Mouse (Mus musculus) lung, postnatal 10 days (tissue): ENCODE measurements at regions not wholly inside any gene's neighbourhood (a gene's known extent, or its start where the extent isn't known, plus 50 kb on each side); places are given as distances from the start of the nearest gene placed in this dataset.

Experiments
- DNase-seq: peaks from one replicate; pipeline ENCODE4 v3.0.0; 2021

- DNase-seq: no peak
These were observed 151.7 kb upstream of the Gorab start for GRCm38 (mm10) chr1:163555185-163555584.

GRCm38 (mm10) chr1:163538776-163539492 is 135.5 kb upstream of the Gorab start:
- no peak for DNase-seq

- no peak for DNase-seq
These were observed 127.1 kb upstream of the Gorab start for GRCm38 (mm10) chr1:163530563-163530962.

- DNase-seq: no peak
These were observed 114.5 kb upstream of the Gorab start for GRCm38 (mm10) chr1:163517966-163518365.

GRCm38 (mm10) chr1:163512847-163513246 is 109.4 kb upstream of the Gorab start:
- DNase-seq: no peak

GRCm38 (mm10) chr1:163512008-163512407 is 108.5 kb upstream of the Gorab start:
- no peak for DNase-seq

- no peak for DNase-seq
These were observed 101.6 kb upstream of the Gorab start for GRCm38 (mm10) chr1:163505035-163505434.

- DNase-seq: no peak
These were observed 99.1 kb upstream of the Gorab start for GRCm38 (mm10) chr1:163502557-163502956.

- no peak for DNase-seq
These were observed 95.0 kb upstream of the Gorab start for GRCm38 (mm10) chr1:163498398-163498958.

GRCm38 (mm10) chr1:163496416-163496815 is 92.9 kb upstream of the Gorab start:
- DNase-seq: no peak

- DNase-seq: no peak
These were observed 85.1 kb upstream of the Gorab start for GRCm38 (mm10) chr1:163488532-163488931.

- DNase-seq: no peak
These were observed 84.6 kb upstream of the Gorab start for GRCm38 (mm10) chr1:163488109-163488508.

- no peak for DNase-seq
These were observed 79.6 kb upstream of the Gorab start for GRCm38 (mm10) chr1:163483098-163483497.

- no peak for DNase-seq
These were observed 74.2 kb upstream of the Gorab start for GRCm38 (mm10) chr1:163477478-163478167.

GRCm38 (mm10) chr1:163461194-163461593 is 57.7 kb upstream of the Gorab start:
- no peak for DNase-seq

- no peak for DNase-seq
These were observed 52.9 kb upstream of the Gorab start for GRCm38 (mm10) chr1:163456366-163456765.
